Mouse (Mus musculus) forelimb bud, embryonic 11.5 days (tissue): ENCODE results near the gene Mmaa.

Experiments used
- DNase-seq: peaks from one replicate; pipeline ENCODE4 v3.0.0-alpha.2; 2012; ENCODE audit warnings: low read depth, low spot score

Gene Mmaa

GRCm38 (mm10) chr8:79294610-79295275 lies at the start of gene Mmaa:
TSS of gene Mmaa (minus strand) at chr8:79294937.
- DNase-seq = peak; percentile 96

- DNase-seq = no peak
Measured at GRCm38 (mm10) chr8:79341236-79341635, 46.5 kb upstream of the Mmaa start.

- no peak for DNase-seq
Measured at GRCm38 (mm10) chr8:79339555-79339954, 44.8 kb upstream of the Mmaa start.

- DNase-seq = no peak
Measured at GRCm38 (mm10) chr8:79338619-79339018, 43.9 kb upstream of the Mmaa start.

DNA sequence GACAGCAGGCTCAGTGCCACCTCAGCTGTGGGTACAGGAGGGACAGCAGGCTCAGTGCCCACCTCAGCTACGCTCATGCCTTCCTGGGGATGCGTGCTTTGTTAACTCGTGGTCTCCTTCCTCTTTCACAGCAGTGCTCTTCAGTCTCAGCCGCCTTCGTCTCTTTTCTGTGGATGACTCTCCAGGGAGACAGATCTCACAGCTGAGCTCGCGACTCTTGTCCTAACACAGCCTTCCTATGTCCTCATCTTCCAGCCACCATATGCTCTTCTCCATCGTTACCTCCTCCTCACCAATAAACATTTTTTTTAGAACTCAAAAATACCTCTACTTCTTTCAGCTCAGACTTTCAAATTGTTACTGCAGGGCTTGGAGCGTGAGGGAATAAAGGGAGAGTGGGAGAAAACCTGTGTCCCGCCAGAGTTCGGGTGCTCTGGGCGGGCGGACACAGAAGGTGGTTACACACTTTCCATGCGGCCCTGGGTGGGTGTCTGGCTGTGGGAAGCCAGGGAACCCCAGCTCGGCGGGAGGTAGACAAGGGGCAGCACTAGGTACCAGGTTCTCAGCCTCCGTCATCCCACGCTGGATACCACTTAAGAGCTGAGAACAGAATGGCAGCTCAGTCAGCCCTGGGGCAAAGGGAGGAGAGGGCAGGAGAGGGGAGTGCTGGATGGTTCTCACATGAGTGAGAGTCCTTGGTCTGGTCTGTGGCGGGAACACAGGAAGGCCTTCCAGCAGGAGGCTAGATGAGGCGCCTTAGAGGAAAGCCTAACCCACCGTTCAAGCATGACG lies 37.6 kb upstream of the Mmaa start:
- DNase-seq = no peak

DNA sequence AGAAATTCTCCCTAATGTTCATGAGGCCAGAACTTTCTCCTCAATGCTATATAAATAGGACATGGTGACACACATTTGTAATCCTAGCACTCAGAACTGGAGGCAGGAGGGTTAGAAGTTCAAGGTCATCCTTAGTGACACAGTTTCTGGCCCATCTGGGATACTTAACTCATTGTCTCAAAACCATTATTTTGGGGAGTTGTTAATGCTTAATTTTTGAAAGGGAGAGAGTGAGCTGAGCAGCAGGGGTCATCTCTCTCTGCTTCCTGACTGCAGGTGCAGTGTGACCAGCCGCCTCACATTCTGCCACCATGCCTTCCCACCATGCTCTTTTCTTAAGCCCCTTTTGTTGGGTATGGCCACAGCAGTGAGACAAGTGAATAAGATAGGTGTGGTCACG lies 36.8 kb upstream of the Mmaa start:
- no peak for DNase-seq

- DNase-seq = no peak
Measured at GRCm38 (mm10) chr8:79331017-79331416, 36.3 kb upstream of the Mmaa start.

- no peak for DNase-seq
Measured at GRCm38 (mm10) chr8:79329735-79330134, 35.0 kb upstream of the Mmaa start.

DNA sequence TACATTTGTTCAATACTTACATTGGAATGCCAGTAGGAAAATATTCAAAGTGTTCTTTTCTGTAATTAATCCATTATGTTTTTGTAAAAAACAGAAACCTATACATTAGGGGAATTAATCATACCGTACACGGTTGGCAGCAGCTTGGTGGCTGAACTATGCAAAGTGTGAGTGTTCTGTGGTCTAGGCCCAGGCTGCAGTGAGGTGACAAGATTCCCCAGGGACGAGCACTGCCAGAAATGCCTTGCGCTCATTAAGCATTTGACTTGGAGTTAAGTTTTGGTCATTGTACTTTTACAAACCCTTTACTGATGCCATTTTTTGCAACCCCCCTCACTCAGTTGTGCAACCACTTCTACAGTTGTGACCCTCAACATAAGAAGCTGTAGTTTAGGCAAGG lies 34.4 kb upstream of the Mmaa start:
- no peak for DNase-seq

DNA sequence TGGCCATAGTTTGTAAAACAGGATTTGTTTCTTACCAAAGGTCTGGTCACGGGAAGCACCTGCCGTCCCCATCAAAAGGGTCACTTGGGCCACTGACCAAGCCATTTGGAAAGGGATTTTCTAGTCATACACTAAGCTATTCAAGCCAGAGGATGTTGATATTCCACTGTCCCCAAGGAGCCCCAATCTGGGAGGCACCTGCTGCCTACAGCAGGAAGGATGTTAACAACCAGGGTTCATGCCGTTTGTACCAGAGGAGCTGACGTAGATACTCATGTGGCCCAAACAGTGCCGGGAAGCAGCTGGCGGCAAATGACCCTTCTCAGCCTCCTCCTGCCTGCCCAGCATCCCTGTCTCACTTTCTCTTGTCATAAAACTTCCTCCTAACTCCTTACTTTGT lies 30.8 kb upstream of the Mmaa start:
- no peak for DNase-seq

DNA sequence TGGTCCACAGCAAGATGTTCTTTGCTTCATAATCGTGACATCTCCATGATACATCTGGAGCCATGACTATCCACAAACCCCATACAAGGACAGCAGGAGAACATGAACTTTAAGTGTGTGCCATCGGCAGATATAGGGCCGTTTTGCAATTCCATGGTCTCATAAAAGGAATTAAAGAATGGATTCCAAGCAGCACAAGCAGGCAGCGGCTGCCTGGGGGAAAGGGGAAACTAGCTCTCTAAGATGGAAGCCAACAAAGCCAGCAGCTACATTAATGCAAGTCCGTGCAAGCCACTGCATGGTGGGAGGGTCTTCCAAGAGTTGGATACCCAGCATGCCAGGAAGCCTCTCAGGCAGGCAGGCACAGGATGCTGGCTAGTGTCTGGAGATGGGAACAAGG lies 30.2 kb upstream of the Mmaa start:
- no peak for DNase-seq

DNA sequence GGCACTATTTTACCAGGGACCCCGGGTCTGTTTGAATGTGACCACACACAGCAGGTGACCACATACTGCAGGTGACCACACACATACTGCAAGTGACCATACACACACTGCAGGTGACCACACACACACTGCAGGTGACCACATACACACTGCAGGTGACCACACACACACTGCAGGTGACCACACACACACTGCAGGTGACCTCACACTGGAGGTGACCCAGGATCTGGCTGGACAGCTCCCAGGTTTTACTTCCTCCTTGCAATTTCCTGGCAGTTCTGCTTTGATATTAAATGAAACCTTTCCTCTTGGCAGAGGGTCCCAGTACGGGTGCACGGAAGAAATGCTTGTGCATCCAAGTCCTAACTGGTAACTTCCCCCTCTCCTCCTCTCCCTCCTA lies 29.3 kb upstream of the Mmaa start:
- DNase-seq = no peak

DNA sequence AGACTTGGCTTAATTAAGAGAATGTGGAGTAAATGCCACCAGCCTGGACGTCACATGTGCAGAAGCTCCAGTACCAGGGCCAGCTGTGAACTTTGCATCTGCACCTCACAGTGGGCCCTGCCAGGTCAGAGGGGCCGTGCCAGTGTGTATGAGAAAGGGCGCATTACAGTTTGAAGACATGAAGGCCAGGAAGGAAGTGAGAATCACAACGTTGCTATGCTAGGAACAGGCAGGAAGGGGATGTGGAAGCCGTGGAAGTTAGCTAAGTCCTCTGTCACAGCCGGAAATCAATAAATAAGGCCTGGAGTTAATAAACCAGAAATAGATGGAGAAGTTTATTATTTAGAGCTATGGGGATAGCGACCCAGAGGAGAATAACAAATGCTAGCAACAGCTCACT lies 28.4 kb upstream of the Mmaa start:
- no peak for DNase-seq

- DNase-seq = no peak
Measured at GRCm38 (mm10) chr8:79310801-79311200, 16.1 kb upstream of the Mmaa start.

DNA sequence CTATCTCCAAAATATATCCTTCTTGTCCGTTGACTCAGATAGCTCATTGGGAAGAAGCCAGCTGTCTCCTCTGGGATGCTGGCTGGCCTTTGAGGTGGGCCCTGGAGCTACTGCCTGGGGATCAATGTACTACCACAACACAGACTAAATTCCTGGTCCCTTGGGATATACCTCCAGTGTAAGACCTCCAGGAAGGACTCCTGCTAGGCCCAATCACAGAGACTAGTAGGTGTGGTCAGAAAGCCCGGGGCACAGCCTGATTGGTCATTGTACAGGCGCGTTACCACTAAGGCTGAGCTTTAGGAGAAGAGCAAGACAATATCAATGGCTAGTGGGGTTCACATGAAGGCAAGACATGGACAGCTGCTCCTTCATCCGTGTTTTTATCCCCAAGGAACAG lies 11.2 kb upstream of the Mmaa start:
- DNase-seq = no peak

- no peak for DNase-seq
Measured at GRCm38 (mm10) chr8:79301548-79301947, 6.8 kb upstream of the Mmaa start.

DNA sequence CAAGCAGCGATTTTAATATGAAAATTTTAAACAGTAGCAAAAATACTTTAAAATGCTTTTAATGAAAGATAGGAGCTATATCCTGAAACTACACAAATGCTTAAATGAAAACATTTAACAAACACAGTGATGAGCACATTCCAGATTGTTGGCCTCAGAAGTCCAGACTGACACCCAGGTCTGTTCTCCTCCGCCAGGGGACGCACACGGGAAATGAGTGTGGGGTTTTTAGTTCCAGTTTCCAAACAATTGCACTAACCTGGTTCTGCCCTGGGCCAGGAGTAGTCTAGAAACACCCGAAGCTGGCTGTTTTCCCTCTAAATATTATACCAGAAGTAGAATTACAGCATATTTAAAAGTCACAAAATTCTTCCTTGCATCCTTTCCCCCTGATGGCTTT lies 5.0 kb upstream of the Mmaa start:
- DNase-seq = no peak

DNA sequence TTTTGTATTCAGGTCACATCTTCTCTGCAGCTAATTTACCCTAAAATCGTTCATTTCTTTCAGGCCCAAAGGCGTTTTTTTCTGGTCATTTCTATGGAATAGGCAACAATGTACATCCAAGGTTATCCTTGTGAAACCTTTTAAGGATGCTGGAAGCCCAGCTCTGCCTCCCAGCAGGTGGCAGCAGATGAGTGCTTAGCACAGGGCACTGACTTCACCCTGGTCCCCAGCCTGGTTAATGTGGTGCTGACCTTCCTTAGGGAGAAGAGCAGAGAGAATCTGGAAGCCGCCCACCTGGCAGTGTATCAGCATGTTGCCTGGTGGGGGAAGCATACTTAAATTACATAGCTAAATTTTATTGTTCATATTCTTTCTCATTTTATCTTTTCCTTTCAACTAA lies 3.0 kb upstream of the Mmaa start:
- DNase-seq = peak; percentile 47

- no peak for DNase-seq
Measured at GRCm38 (mm10) chr8:79295276-79296105, 754 bp upstream of the Mmaa start.

DNA sequence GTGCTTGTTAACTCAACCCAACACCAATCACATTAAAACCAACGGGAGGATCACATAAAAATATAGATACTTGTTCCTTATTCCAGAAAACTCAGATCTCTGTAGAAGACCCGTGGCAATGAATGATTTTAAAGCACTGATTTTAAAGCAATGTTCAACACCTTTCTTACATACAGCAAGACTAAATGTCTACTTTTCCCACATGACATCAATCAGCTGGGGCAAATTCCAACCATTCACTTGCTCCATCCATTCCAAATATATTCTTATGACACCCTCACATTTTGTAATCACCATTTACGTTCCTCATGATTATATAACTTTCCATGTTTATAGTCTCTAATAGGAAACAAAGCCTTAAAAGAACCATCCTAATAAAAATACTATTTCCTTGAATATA lies 896 bp downstream of the Mmaa start:
- DNase-seq = no peak

DNA sequence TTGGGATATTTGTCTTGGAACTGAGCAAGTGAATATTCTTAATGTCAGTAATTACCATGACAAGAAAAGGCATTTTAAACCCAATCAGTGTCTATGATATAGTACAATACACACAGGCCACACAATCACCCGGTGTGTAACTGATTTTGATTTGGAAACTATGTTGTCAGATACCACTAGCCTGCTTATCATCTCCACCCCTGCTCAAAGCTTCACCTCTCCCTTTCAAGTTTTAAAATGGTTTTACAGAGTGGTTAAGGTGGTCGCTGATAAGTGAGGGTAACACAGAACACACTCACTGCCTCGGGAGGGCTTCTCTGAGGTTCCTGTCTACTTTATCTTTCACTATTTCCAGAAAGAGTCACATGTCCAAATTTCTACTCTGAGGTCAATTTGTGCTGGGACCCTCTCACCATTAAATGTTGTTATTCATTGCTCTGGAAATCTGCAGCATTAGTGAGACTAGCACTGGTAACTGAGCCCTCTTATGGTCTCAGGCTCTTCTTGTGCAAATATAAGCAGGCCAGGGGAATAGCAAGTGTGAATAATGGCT lies 1.9 kb downstream of the Mmaa start:
- DNase-seq = no peak

GRCm38 (mm10) chr8:79289592-79289991 lies 5.1 kb downstream of the Mmaa start:
- no peak for DNase-seq
